Mouse (Mus musculus): Measurements from ENCODE around the gene Acp6. TPM values are rescaled to one million over a fixed set of nuclear protein-coding genes. Genes with fewer than 3 reads are reported as not detected.

Gene Acp6
- total RNA-seq, 2 experiments from 2014 or later, result 16.3 to 16.9 TPM

GRCm38 (mm10) chr3:97183810-97184209, 25.2 kb downstream of the Acp6 start:
- no peak for DNase-seq
- intact Hi-C loops (cut with DNase I; ENCODE audit: low total_unique reads), result loop anchor here (10.0 kb wide), 1 partner anchor 99 kb away; no protein-coding TSS in a partner anchor

- peak; percentile 72 for DNase-seq
- intact Hi-C loops (cut with DNase I; ENCODE audit: low total_unique reads), result loop anchor here (10.0 kb wide), 1 partner anchor 100 kb away; no protein-coding TSS in a partner anchor
These were observed 26.7 kb downstream of the Acp6 start for GRCm38 (mm10) chr3:97185098-97185860.

DNA sequence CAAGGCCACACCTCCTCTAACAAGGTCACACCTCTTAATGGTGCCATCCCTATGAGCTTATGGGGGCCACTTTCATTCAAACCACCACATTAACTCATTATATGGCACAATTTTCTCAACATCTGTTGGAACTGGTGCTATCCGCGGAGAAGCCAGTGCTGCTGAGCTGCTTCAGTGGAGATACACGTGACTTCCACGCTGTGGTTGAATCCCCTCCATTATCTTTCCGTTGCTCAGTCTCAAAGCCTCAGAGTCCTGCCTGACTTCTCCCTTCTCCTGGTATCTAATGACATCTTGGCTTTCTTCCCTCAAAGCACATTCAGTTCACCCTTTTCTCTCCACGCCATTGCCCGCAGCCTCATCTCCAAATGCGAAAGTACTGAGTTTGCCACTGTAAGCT, 38.0 kb downstream of the Acp6 start:
- intact Hi-C loops (cut with DNase I; ENCODE audit: low total_unique reads), result no loop called here

GRCm38 (mm10) chr3:97199261-97199660, 40.7 kb downstream of the Acp6 start:
- no peak for DNase-seq
- intact Hi-C loops (cut with DNase I; ENCODE audit: low total_unique reads), result no loop called here

More for the DNA sequence above, 38.0 kb downstream of the Acp6 start:
- no peak for DNase-seq

- peak; percentile 68 for DNase-seq
- intact Hi-C loops (cut with DNase I; ENCODE audit: low total_unique reads), result loop anchor here (2.0 kb wide), 1 partner anchor 135 kb away; no protein-coding TSS in a partner anchor
These were observed 43.4 kb downstream of the Acp6 start for GRCm38 (mm10) chr3:97201943-97202342.

GRCm38 (mm10) chr3:97203880-97204279, 45.3 kb downstream of the Acp6 start:
- intact Hi-C loops (cut with DNase I; ENCODE audit: low total_unique reads), result loop anchor here (2.0 kb wide), 1 partner anchor 133 kb away; no protein-coding TSS in a partner anchor
- DNase-seq, result no peak

GRCm38 (mm10) chr3:97206521-97206920, 47.9 kb downstream of the Acp6 start:
- intact Hi-C loops (cut with DNase I; ENCODE audit: low total_unique reads), result no loop called here
- DNase-seq, result no peak

DNA sequence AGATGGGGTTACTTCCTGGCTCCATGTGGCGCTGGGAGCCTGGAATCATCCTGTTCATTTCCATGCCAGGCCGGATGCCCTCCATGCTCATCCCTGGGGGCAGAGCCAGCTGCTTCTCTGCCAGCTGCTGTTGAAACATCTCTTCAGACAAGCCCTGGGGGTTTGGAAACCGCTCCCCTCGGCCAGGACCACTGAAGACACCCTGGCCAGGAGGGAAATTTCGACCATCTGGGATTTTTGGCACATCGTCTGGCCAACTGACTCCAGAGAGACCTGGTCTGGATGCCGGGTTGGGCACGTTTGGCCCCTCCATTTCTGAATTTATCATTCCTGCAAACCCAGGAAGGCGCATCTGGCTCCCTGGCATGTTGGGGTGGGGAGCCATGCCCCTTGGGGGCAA, 50.8 kb downstream of the Acp6 start:
- peak; percentile 15 for DNase-seq
- intact Hi-C loops (cut with DNase I; ENCODE audit: low total_unique reads), result no loop called here

- intact Hi-C loops (cut with DNase I; ENCODE audit: low total_unique reads), result no loop called here
- DNase-seq, result no peak
These were observed 52.6 kb downstream of the Acp6 start for GRCm38 (mm10) chr3:97211177-97211576.

GRCm38 (mm10) chr3:97213871-97214270, 55.3 kb downstream of the Acp6 start:
- DNase-seq, result no peak
- intact Hi-C loops (cut with DNase I; ENCODE audit: low total_unique reads), result no loop called here

DNA sequence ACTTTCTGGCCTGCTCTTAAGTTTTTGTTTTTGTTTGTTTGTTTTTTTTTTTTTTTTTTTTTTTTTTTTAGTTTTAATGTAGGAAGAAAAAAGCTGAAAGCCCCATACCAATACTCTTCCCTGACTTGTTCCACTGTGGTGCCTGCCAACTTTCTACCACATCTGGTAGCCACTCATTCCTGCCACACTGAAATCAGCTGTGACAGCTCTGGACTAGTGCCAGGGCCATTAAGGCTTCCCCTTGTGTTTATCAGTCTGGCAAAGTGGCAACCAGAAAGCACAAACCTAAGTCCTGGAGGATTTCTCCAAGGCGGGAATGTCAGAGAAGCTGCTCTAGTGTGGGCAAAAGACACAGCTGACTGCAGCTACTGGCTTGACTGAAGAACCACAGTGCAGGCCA, 55.9 kb downstream of the Acp6 start:
- DNase-seq, result peak; percentile 30
- intact Hi-C loops (cut with DNase I; ENCODE audit: low total_unique reads), result no loop called here

- intact Hi-C loops (cut with DNase I; ENCODE audit: low total_unique reads), result no loop called here
- DNase-seq, result no peak
These were observed 56.9 kb downstream of the Acp6 start for GRCm38 (mm10) chr3:97215526-97215925.

DNA sequence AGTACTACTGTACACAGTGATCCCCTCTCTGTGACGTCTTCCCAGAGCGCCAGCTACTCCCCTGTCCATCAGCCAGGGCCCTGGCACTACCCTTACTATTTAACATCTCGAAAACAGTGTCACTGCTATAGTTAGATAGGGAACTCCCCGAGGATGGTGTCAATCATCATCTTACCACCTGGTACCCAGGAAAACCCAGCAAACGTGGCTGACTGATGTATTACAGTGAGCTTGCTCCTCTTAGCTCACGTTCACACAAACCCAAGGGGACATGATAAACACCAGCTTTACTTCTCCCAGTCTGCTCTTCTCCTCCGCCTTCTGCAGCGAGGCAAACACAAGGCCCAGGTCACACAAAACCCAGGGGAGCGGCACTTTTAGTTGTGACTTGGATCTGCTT, 64.7 kb downstream of the Acp6 start:
- intact Hi-C loops (cut with DNase I; ENCODE audit: low total_unique reads), result no loop called here
- DNase-seq, result no peak

DNA sequence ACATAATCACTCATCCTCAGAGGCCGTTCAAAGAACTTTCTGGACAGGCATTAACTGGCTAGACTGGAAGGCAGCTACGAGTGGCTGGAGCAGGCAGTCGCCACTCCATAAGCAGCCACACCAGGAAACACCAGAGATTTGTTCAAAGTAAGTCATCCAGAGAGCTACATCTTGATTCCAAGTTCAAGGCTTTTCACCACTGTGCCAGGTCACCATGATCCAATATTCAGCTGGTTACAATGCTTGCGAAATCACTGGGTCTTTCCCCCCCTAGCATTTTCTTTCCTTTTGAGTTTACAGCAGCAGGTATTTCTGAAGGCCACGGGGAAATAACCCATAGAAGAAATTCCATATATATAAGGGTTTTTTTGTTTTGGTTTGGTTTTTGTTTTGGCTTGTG, 66.7 kb downstream of the Acp6 start:
- intact Hi-C loops (cut with DNase I; ENCODE audit: low total_unique reads), result loop anchor here (5.0 kb wide), 1 partner anchor 72 kb away; the partner anchor contains the start of gene Bcl9
- DNase-seq, result no peak

DNA sequence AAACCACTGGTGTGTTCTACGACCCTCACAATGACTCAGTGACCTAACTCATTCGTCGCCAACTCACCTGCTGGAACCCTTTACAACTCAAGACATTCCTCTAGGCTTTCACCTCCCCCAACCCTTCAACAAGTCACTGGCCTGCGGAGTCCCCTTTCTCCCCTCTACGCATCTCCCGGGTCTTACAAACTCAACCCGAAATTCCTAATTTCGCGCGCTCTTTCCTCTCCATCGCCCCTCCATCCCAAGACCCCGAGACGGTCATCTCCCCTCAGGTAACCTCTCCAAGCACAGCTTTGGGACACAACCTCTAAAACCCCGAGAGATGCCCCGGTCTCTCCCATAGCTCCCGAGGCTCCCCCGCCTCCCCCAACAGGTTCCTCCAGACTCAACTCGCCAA, 68.1 kb downstream of the Acp6 start:
- DNase-seq, result no peak
- intact Hi-C loops (cut with DNase I; ENCODE audit: low total_unique reads), result loop anchor here (5.0 kb wide), 1 partner anchor 71 kb away; the partner anchor contains the start of gene Bcl9

Other genes with a start within 250 kb of the Acp6 start
- gene Gja8, start 232.8 kb upstream of the Acp6 start, total RNA-seq (2021), result not detected
- 1 to 10 TPM; 4.3 to 5.2 TPM for gene Bcl9, start 139.1 kb downstream of the Acp6 start, total RNA-seq (2021)

All from gastrocnemius, postnatal 14 days (tissue).